Mouse (Mus musculus) macrophage (primary cell): ENCODE measurements around the gene Etnk2. TPM values are rescaled to one million over a fixed set of nuclear protein-coding genes. Genes with fewer than 3 reads are reported as not detected.
"Not testable (repeated sequence)": the region's sequence is repeated elsewhere in the genome, so short reads cannot be mapped to it uniquely, and the experiment has no call there.

ENCODE experiments used
- H3K27ac ChIP-seq: fragments of 350-480 bp; formaldehyde crosslinking; 2 replicates; pipeline ENCODE4 v1.9.0; 2021
- H3K36me3 ChIP-seq: fragments of 350-480 bp; formaldehyde crosslinking; 2 replicates; pipeline ENCODE4 v1.9.0; 2021; ENCODE audit errors: inconsistent target
- H3K4me3 ChIP-seq: fragments of 350-480 bp; formaldehyde crosslinking; 2 replicates; pipeline ENCODE4 v1.9.0; 2021; ENCODE audit errors: inconsistent target
- H3K79me2 ChIP-seq: fragments of 350-480 bp; formaldehyde crosslinking; 2 replicates; pipeline ENCODE4 v1.9.0; 2021; ENCODE audit errors: inconsistent target
- WGBS: methylation state at CpG from one replicate; pipeline ENCODE4 v1.1.7; 2026; ENCODE audit warnings: inconsistent platforms; ENCODE audit not compliant: missing documents; 5-methylcytosine and 5-hydroxymethylcytosine counted together
- polyA plus RNA-seq: library from polyadenylated mRNA; stranded (reverse); fragments of 250-400 nt; gene quantifications from 3 replicates; pipeline ENCODE4 v1.2.4, GENCODE M21; 2018; ENCODE audit warnings: inconsistent platforms

Etnk2 gene
- polyA plus RNA-seq, 1 experiment from 2014 or later = not detected

DNA sequence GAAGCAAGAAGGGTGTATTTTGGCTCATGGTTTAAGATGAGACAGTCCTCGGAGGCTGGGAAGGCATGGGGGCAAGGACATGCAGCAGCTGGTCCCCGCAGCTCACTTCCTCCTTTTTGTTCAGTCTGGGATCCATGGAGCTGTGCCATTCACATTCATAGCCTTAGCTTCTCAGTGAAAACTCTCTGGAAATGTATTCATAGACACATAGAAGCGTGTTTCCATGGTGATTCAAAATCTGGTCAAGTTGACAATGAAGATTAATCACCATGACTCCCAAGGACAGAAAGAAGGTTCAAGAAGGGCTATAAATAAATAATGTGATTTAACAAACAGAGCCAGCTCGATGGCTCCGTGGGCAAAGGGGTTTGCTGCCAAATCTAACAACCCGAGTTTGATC, 29.4 kb upstream of the Etnk2 start:
- Histone ChIP-seq H3K79me2 (no peaks in the 10 kb centered on the region), H3K36me3 (no peaks in the 10 kb centered on the region), H3K27ac (no peak overlapping the region), H3K4me3 (no peak overlapping the region)
- 91% methylated on average over 6 of the region's 6 CpGs for WGBS

DNA sequence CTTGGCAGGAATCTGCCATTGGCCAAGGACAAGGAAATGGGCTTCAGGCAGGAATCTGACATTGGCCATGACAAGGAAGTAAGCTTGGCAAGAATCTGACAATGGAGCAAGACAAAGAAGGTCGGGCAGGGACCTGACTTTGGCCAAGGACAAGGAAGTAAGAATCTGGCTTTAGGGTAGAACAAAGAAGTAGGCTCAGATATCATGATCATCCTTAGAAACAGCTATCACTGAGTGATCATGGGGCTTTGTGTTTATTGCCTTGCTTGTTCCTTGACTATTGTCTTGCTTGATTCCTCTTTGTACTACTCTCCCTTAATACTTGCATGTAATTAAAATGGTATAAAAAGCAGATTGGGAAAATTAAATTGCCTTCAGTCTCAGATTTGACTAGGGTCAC, 23.0 kb upstream of the Etnk2 start:
- WGBS = 18% methylated on average over 1 of the region's 1 CpGs
- H3K36me3 ChIP-seq, H3K79me2 ChIP-seq, H3K27ac ChIP-seq, H3K4me3 ChIP-seq: not testable (repeated sequence)

DNA sequence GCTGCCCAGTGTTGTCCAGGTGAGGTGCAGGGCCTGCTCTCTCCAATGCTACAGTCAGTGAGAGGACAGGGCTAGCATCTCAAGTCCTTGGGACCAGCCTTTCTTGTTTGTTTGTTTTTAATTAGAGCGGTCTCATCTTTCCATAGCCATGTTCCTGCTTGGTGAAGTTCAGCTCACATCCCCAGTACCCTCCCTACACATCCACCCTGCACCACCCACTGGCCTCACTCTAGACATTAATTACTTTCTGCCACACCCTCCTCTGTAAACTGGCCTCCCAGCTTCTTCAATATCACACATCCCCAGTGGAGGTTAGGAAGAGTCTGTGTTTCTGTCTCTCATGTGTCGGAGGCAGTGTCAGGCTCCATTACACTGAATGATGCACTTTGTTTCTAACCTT, 19.0 kb upstream of the Etnk2 start:
- Histone ChIP-seq H3K36me3 (no peaks in the 10 kb centered on the region), H3K4me3 (no peak overlapping the region), H3K79me2 (no peaks in the 10 kb centered on the region), H3K27ac (no peak overlapping the region)
- 100% methylated on average over 2 of the region's 2 CpGs for WGBS

DNA sequence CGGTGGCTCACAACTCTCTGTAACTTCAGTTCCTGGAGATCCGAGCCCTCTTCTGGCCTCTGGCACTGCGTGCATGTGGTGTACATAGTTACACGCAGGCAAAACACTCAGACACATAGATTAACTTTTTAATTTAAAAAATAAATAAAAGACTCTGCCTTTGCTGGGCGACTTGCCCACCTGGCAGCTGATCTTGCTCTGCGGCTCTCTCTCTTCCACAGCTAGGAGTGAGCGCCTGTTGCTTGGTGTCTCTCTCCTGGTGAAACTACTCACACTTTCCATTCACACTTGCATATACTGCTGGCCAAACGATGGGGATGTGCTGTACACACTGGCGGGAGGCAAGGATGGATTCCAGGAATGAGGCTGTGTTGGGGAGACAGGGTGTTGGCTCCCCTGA, 16.8 kb upstream of the Etnk2 start:
- Histone ChIP-seq H3K36me3 (no peaks in the 10 kb centered on the region), H3K27ac (no peak overlapping the region), H3K4me3 (no peak overlapping the region), H3K79me2 (no peaks in the 10 kb centered on the region)
- WGBS = 92% methylated on average over 8 of the region's 9 CpGs

DNA sequence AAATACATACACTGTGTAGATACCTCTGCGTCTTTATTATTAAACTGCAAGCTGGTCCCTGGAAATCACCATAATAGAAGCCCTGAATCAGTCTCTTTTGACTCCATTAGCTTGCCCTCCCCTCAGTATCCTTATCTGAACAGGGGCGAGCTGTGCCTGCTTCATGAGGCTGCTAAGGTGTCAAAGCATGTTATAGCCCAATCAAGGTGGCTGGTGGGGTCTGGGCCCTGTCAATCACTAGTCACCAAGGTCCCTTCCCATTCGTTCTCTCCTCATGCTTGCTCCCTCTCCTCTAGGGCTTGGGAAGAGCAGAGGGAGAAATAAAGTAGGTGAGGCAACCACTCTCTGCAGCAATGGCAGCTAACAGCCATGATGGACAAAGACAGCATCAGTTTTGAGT, 16.1 kb upstream of the Etnk2 start:
- Histone ChIP-seq H3K27ac (no peak overlapping the region), H3K4me3 (no peak overlapping the region)
- WGBS = 92% methylated on average over 3 of the region's 3 CpGs

DNA sequence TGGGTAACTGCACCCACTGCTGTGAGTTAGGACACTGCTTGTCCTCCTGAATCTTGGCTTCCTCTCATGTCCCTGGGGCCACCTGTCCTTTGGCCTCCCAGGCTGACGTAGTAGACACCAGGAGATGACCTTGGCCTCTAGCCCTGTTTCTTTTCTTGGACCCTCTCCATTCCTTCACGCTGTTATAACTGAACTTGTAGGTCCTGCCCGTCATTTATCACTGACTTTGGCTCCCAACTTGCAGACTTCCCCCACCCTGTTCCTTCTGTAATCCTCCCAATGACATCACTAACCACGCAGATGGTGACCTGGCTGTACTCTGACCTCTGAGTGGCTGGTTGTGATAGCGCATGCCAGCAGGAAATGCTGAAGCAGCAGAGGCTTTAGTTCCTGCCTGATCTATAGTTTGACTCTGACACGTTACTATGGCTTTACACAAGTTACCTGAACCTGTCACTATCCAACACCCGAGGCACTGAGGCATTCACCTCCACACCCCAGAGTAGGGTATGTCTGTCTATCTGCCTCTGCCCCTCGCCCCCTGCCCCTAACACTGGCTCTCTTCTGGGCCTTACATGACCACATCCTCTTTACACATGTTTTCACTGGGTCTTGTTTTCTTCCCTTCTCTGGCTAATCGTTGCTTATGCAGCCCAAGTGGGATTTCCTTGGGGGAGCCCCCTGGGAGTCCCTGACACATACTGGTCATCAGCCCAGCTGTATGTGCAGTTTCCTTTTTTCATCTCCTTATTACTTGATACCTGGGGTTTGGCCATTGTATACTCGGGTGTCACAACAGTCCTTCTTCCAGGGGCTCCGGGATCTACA, 15.5 kb upstream of the Etnk2 start:
- 36% methylated on average over 11 of the region's 11 CpGs for WGBS

More for the DNA sequence above, 16.1 kb upstream of the Etnk2 start:
- H3K79me2 ChIP-seq = no peaks in the 10 kb centered on the region
- no peaks in the 10 kb centered on the region for H3K36me3 ChIP-seq

DNA sequence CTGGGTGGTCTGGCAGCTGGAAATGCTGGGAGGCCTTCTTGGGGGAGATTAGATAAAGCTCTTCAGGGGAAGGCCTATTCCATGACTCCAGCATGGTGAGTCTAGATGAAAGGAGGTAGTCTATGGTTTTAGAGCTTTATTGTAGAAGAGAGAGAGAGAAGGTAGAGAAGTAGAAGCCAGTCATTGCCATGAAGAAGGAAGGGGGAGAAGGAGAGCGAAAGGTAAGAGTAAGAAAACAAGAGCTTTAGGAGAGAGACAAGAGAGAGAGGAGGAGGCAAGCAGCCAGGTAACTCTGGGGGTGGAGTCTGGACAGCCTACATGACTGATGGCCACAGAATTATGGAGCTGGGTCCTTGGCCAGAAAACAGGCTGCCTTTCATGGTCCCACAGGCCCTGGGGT, 13.2 kb upstream of the Etnk2 start, which contains the start of gene Ren1:
TSS of gene Ren1 (plus strand) at position 301 of the 400 bp plus-strand sequence.
- Histone ChIP-seq H3K27ac (no peak within 1 kb of the TSS), H3K4me3 (no peak within 1 kb of the TSS), H3K36me3 (no peaks in the 10 kb centered on the region), H3K79me2 (no peaks in the 10 kb centered on the region)
- WGBS = 88% methylated on average over 1 of the region's 1 CpGs

More for the DNA sequence above, 15.5 kb upstream of the Etnk2 start:
- Histone ChIP-seq H3K36me3 (no peaks in the 10 kb centered on the region), H3K4me3 (no peak overlapping the region), H3K27ac (no peak overlapping the region), H3K79me2 (no peaks in the 10 kb centered on the region)

DNA sequence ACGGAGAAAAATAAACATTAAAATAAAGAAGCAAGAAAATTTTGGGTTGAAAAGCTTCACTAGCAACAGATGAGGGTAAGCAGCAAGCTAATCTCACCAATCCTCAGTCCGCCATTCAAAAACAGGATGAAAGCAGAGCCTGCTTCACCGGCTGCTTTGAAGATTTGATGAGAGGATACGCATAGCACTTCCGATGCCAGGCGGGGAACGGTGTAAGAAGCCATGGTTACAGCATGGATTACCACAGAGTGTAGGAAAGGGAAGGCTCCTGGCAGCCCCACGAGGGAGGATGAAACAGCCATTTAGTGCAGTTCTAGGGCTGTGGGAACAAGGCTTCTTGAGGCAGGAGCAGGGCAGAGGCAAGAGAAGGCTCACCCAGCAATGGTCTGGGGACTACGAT, 11.6 kb upstream of the Etnk2 start:
- no peaks in the 10 kb centered on the region for H3K79me2 ChIP-seq
- no peak overlapping the region for H3K4me3 ChIP-seq
- no peak overlapping the region for H3K27ac ChIP-seq
- 56% methylated on average over 9 of the region's 9 CpGs for WGBS
- H3K36me3 ChIP-seq = no peaks in the 10 kb centered on the region

DNA sequence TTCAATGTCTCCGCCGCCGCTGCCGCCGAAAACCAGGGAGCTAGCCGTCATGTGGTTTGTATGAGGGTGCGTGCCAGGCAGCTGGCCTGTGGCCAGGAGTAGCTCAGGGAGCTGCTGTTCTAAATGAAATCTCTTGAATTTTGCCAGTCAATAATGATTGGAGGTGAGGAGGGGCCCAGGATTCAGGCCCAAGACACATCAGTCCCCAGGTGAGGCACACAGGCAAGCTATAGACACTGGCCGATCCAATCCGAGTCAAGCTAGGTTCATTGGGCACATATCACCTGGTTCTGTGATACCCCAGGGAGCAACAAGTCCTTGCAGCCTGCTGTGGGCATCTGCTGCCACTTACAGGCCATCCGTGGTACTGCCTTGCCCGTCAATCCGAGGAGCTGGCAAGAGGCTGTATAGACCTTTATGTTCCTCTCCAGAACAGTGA, 10.0 kb upstream of the Etnk2 start:
- Histone ChIP-seq H3K79me2 (no peaks in the 10 kb centered on the region), H3K36me3 (no peaks in the 10 kb centered on the region), H3K27ac (no peak overlapping the region), H3K4me3 (no peak overlapping the region)
- WGBS = 39% methylated on average over 12 of the region's 12 CpGs

DNA sequence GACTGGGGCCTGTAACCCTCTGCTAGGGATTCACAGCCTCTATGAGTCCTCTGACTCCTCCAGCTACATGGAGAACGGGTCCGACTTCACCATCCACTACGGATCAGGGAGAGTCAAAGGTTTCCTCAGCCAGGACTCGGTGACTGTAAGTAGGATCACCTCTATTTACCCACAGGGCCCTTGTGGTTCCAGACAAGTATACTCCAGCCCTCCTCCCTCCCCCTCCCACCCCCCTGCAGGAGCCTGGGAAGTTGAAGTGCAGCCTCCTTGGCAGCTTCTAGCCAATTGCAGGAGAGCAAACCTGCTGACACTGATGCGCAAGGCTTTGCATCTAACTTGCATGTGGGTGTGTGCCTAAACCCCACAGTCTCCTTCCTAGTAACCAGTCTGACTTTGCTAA, 7.9 kb upstream of the Etnk2 start:
- WGBS = 85% methylated on average over 5 of the region's 5 CpGs
- no peaks in the 10 kb centered on the region for H3K79me2 ChIP-seq
- H3K4me3 ChIP-seq = no peak overlapping the region
- H3K27ac ChIP-seq = no peak overlapping the region
- no peaks in the 10 kb centered on the region for H3K36me3 ChIP-seq

DNA sequence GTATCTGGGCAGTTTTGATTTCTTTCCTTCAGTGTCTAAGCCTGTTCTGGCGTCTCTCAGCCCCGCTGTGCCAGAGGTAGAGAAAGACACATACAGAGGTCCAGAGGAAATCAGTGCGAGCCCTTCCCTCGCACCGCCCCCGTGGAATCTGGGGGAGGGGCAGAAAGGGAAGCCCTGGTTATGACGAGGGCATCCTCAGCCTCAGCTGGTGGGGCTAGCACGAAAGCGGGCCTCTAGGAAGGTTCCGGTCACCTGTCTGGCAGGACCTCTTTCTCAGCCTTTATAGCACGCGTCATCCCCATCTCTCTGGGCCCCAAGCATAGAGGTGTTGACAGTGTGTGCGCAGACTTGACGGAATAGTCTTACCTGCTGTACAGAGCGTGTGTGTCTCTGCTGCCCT, 7.5 kb upstream of the Etnk2 start:
- no peaks in the 10 kb centered on the region for H3K79me2 ChIP-seq
- WGBS = 79% methylated on average over 15 of the region's 15 CpGs
- H3K36me3 ChIP-seq = no peaks in the 10 kb centered on the region
- H3K4me3 ChIP-seq = no peak overlapping the region
- no peak overlapping the region for H3K27ac ChIP-seq

DNA sequence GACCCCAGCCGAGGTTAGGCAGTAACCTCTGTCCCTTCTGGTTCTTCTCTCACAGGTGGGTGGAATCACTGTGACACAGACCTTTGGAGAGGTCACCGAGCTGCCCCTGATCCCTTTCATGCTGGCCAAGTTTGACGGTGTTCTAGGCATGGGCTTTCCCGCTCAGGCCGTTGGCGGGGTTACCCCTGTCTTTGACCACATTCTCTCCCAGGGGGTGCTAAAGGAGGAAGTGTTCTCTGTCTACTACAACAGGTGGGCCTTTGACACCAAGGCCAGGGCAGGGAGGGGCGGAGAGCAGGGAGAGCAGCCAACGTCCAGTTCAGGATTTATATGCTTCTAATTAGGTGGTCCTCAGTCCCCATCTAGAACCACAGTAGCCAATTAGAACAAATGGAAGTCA, 7.0 kb upstream of the Etnk2 start:
- Histone ChIP-seq H3K36me3 (no peaks in the 10 kb centered on the region), H3K27ac (no peak overlapping the region), H3K4me3 (no peak overlapping the region), H3K79me2 (no peaks in the 10 kb centered on the region)
- 37% methylated on average over 8 of the region's 8 CpGs for WGBS

DNA sequence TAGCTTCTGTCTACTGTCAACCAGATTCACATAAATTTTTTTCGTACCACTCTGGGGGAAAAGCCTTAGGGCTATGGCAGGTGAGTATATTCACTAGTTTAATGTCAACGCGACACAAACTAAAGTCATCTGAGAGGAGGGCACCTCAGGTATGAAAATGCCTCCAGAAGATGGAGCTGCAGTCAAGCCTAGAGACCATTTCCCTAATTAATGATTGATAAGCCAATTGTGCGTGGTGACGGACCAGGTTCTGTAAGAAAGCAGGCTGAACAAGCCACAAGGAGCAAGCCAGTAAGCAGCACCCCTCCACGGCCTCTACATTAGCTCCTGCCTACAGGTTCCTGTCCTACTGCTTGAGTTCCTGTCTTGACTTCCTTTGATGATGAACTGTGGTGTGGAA, 2.4 kb upstream of the Etnk2 start:
- 96% methylated on average over 6 of the region's 6 CpGs for WGBS
- Histone ChIP-seq H3K36me3 (no peaks in the 10 kb centered on the region), H3K79me2 (no peaks in the 10 kb centered on the region), H3K4me3 (no peak overlapping the region), H3K27ac (no peak overlapping the region)

DNA sequence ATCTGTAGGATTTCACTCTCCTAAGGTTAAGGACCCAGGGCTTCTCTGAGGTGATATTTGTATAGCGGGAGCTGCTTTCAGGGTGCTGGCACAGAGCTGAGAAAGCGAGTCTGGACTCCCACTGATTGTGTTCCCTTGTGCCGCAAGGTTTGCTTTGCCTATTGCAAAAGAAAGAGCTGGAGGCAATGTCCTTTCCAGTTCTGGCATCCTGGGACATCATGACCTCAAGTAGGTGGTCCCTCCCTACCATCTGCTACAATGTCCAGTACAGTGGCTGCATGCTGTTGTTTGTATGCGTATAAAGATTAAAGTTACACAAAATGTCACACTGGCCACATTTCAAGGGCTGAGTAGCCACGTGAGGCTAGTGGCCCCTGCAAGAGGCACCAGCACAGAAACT, 1.3 kb upstream of the Etnk2 start:
- Histone ChIP-seq H3K4me3 (no peak overlapping the region), H3K36me3 (no peaks in the 10 kb centered on the region), H3K27ac (no peak overlapping the region), H3K79me2 (no peaks in the 10 kb centered on the region)
- 96% methylated on average over 5 of the region's 5 CpGs for WGBS

DNA sequence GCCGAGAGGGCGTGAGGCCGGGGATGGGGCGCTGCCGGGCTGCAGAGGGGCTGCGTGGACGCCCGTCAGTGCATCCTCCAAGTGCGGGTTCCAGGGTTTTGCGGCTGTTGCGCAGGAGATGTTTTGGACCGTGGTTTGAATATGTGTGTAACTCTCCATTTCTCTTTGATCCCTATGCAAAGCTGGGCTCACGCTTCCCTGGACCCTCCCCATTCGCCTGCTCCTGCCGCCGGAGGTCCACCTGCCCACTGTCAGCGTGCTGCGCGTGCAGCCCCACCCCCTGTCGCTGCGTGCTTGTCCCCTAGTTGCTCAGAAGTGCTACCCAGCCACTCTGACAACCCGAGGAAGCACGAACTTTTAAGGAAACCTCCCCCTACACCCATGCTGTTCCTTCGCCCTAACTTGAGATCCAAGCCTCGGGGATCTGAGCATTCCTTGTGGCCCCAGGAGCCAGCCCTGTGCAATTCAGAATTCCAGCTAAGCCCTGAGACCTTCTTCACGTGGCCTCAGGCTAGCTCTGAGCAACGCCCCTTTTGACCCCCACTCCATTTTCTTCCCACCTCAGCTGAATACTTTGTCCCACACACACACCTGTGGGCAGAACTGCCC, 754 bp downstream of the Etnk2 start:
- no peak overlapping the region for H3K4me3 ChIP-seq
- no peak overlapping the region for H3K27ac ChIP-seq
- no peaks in the 10 kb centered on the region for H3K36me3 ChIP-seq
- no peaks in the 10 kb centered on the region for H3K79me2 ChIP-seq
- 15% methylated on average over 27 of the region's 27 CpGs for WGBS
